ENCODE assay signal across 40 mouse cellular contexts in genomic region chr15:88972300-88972699, GRCm38 (mm10). TPM values are rescaled to one million over a fixed set of nuclear protein-coding genes. Genes with fewer than 3 reads are reported as not detected.
"Had no signal": no experiment of that assay in that cellular context is flagged by ENCODE, and none has a peak within 500 bp of the region (broad histone marks: within the 10 kb centered on the region; RNA-seq: fewer than 3 reads in every experiment).

No protein-coding gene starts in this region.

- ATAC-seq: hindbrain, embryonic 16.5 days; intestine, embryonic 16.5 days had no signal

- DNase-seq: gastrocnemius, adult 2 months; gastrocnemius, postnatal 14 days; gastrocnemius, postnatal 36 days; heart, adult 18-20 months; heart, postnatal 10 days; heart, postnatal 4 days; kidney, adult 11 months; kidney, adult 2 months; kidney, adult 9 months; kidney, postnatal 14 days; kidney, postnatal 36 days; layer of hippocampus, adult 9-11 months; layer of hippocampus, postnatal 36 days; liver; liver, embryonic 13.5 days had no signal

RNA-seq across cellular contexts. Expression of gene Mlc1, which starts 6.5 kb away (rescaled TPM):
- total RNA-seq: gastrocnemius, adult 2 months; gastrocnemius, postnatal 36 days; granulocyte monocyte progenitor cell, adult 5-6 weeks; heart, adult 18-20 months; heart, adult 8-10 months; heart, postnatal 10 days; heart, postnatal 25 days; heart, postnatal 4 days had no signal
- polyA plus RNA-seq: heart, embryonic 10.5 days; heart, embryonic 14.5 days; intestine, embryonic 14.5 days; intestine, embryonic 16.5 days; kidney, adult 2 months; kidney, embryonic 15.5 days; limb, embryonic 10.5 days; limb, embryonic 12.5 days; liver, embryonic 11.5 days; liver, embryonic 15.5 days had no signal

RNA-seq across cellular contexts. Expression of gene Mov10l1, which starts 10.4 kb away (rescaled TPM):
- total RNA-seq: gastrocnemius, adult 2 months; gastrocnemius, postnatal 14 days; gastrocnemius, postnatal 36 days; granulocyte monocyte progenitor cell, adult 5-6 weeks; layer of hippocampus, adult 18-20 months; layer of hippocampus, postnatal 14 days; layer of hippocampus, postnatal 36 days; left cerebral cortex, adult 18-20 months; left cerebral cortex, postnatal 14 days; left cerebral cortex, postnatal 36 days had no signal
- polyA plus RNA-seq: hindbrain, embryonic 10.5 days; hindbrain, embryonic 12.5 days; hindbrain, embryonic 14.5 days; intestine, embryonic 14.5 days; intestine, embryonic 16.5 days; kidney, postnatal 0 days; large intestine, adult 2 months; limb, embryonic 12.5 days; liver, embryonic 13.5 days; liver, embryonic 15.5 days had no signal

RNA-seq across cellular contexts. Expression of gene Ttll8, which starts 18.1 kb away (rescaled TPM):
- total RNA-seq: gastrocnemius, adult 2 months; gastrocnemius, postnatal 14 days; gastrocnemius, postnatal 36 days; granulocyte monocyte progenitor cell, adult 5-6 weeks; heart, adult 18-20 months; heart, adult 8-10 months; heart, postnatal 10 days; heart, postnatal 25 days; heart, postnatal 4 days had no signal
- polyA plus RNA-seq: heart, embryonic 10.5 days; heart, embryonic 12.5 days; heart, embryonic 14.5 days; heart, embryonic 16.5 days; hindbrain, embryonic 12.5 days; hindbrain, embryonic 14.5 days; intestine, embryonic 14.5 days; intestine, embryonic 16.5 days; kidney, embryonic 15.5 days; kidney, postnatal 0 days; large intestine, adult 2 months; limb, embryonic 10.5 days; limb, embryonic 12.5 days; liver, embryonic 11.5 days; liver, embryonic 13.5 days; liver, embryonic 15.5 days had no signal
